Mouse (Mus musculus) C2C12 (cell line): ENCODE data around the gene Krt86. TPM values are rescaled to one million over a fixed set of nuclear protein-coding genes. Genes with fewer than 3 reads are reported as not detected.

ENCODE experiments used
- H3K27me3 ChIP-seq: one replicate; pipeline ENCODE4 v1.6.1; 2011; ENCODE audit not compliant: control insufficient read depth, insufficient read depth, insufficient read length
- H3K36me3 ChIP-seq: one replicate; pipeline ENCODE4 v1.6.1; 2011; ENCODE audit not compliant: control insufficient read depth, insufficient read depth
- H3K4me3 ChIP-seq: one replicate; pipeline ENCODE4 v1.5.1; 2011; ENCODE audit warnings: mild to moderate bottlenecking, control low read depth; ENCODE audit not compliant: poor library complexity, insufficient read depth, severe bottlenecking
- H3K79me2 ChIP-seq: one replicate; pipeline ENCODE4 v1.6.1; 2011; ENCODE audit not compliant: control insufficient read depth, insufficient read depth
- H3K79me3 ChIP-seq: one replicate; pipeline ENCODE4 v1.6.1; 2011; ENCODE audit warnings: low read depth, control low read depth
- H3ac ChIP-seq: one replicate; pipeline ENCODE3; 2011; ENCODE audit warnings: low read depth; ENCODE audit not compliant: control insufficient read depth, insufficient read length
- CEBPB ChIP-seq: IDR thresholded peaks from one replicate; pipeline ENCODE4 v1.6.1; 2011; ENCODE audit warnings: low read depth, mild to moderate bottlenecking, control low read depth, moderate library complexity
- CTCF ChIP-seq: IDR thresholded peaks from one replicate; pipeline ENCODE4 v1.5.1; 2011; ENCODE audit not compliant: control insufficient read depth, insufficient read depth, insufficient read length
- FOSL1 ChIP-seq: IDR thresholded peaks from one replicate; pipeline ENCODE4 v1.8.0; 2011; ENCODE audit warnings: mild to moderate bottlenecking, low read length; ENCODE audit not compliant: poor library complexity, insufficient read depth, severe bottlenecking
- MAX ChIP-seq: IDR thresholded peaks from one replicate; pipeline ENCODE4 v1.6.1; 2011; ENCODE audit warnings: mild to moderate bottlenecking, control low read depth
- MYOD1 ChIP-seq: IDR thresholded peaks from one replicate; pipeline ENCODE4 v1.6.1; 2011; ENCODE audit warnings: low read depth; ENCODE audit not compliant: control insufficient read depth, insufficient read length
- MYOG ChIP-seq: IDR thresholded peaks from one replicate; pipeline ENCODE4 v1.6.1; 2011; ENCODE audit not compliant: control insufficient read depth, insufficient read length; ENCODE audit errors: extremely low read depth
- USF1 ChIP-seq: IDR thresholded peaks from one replicate; pipeline ENCODE4 v1.6.1; 2011; ENCODE audit warnings: low read depth, mild to moderate bottlenecking, control low read depth, moderate library complexity
- long read RNA-seq, 2 experiments: library from polyadenylated mRNA; unstranded; transcript quantifications; one replicate each; pipeline ENCODE4 v2.0.0; 2019 to 2020
- polyA plus RNA-seq: library from polyadenylated mRNA; unstranded; fragments of >200 nt; fragmentation: generic; extraction: Trizol; gene quantifications from one replicate; pipeline ENCODE4 v1.2.1, GENCODE M21; 2012; ENCODE audit warnings: missing spikeins

Krt86 gene
- not detected for polyA plus RNA-seq
- long read RNA-seq, experiment 1, result 0 reads
- long read RNA-seq, experiment 2, result 0 reads

- H3K27me3 ChIP-seq, result peaks cover 27% of the 10 kb centered on the region
- TF ChIP-seq MYOG, result no peak
- TF ChIP-seq CEBPB, result no peak
- no peak for TF ChIP-seq CTCF
- TF ChIP-seq FOSL1, result peak; percentile 54
- no peak for TF ChIP-seq USF1
- TF ChIP-seq MAX, result peak; percentile 47
- no peaks in the 10 kb centered on the region for H3K79me2 ChIP-seq
- no peak within 1 kb of the TSS for H3ac ChIP-seq
- H3K79me3 ChIP-seq, result no peaks in the 10 kb centered on the region
- no peaks in the 10 kb centered on the region for H3K36me3 ChIP-seq
- H3K4me3 ChIP-seq, result no peak within 1 kb of the TSS
Observed at GRCm38 (mm10) chr15:101472952-101473528, at the start of gene Krt86. Gene Krt86 (plus strand): TSS chr15:101473478.

GRCm38 (mm10) chr15:101424914-101425313 lies 48.4 kb upstream of the Krt86 start:
- H3K79me2 ChIP-seq, result no peaks in the 10 kb centered on the region
- no peak overlapping the region for H3ac ChIP-seq
- H3K4me3 ChIP-seq, result no peak overlapping the region
- peaks cover 65% of the 10 kb centered on the region for H3K27me3 ChIP-seq
- no peaks in the 10 kb centered on the region for H3K79me3 ChIP-seq
- no peaks in the 10 kb centered on the region for H3K36me3 ChIP-seq
- no peak for TF ChIP-seq FOSL1
- TF ChIP-seq CTCF, result no peak
- TF ChIP-seq MYOD1, result no peak
- no peak for TF ChIP-seq CEBPB
- no peak for TF ChIP-seq USF1
- TF ChIP-seq MYOG, result no peak

GRCm38 (mm10) chr15:101436611-101437010 lies 36.7 kb upstream of the Krt86 start:
- Histone ChIP-seq H3K4me3 (no peak overlapping the region), H3K79me2 (no peaks in the 10 kb centered on the region), H3ac (no peak overlapping the region), H3K79me3 (no peaks in the 10 kb centered on the region), H3K36me3 (no peaks in the 10 kb centered on the region), H3K27me3 (peaks cover 66% of the 10 kb centered on the region)
- TF ChIP-seq CTCF (no peak), USF1 (no peak)

- no peak within 1 kb of the TSS for H3ac ChIP-seq
- TF ChIP-seq CEBPB, result no peak
- no peak for TF ChIP-seq MYOD1
- TF ChIP-seq FOSL1, result no peak
- TF ChIP-seq MYOG, result no peak
- H3K27me3 ChIP-seq, result peaks cover 74% of the 10 kb centered on the region
- no peaks in the 10 kb centered on the region for H3K79me3 ChIP-seq
- H3K79me2 ChIP-seq, result no peaks in the 10 kb centered on the region
- H3K4me3 ChIP-seq, result no peak within 1 kb of the TSS
- H3K36me3 ChIP-seq, result no peaks in the 10 kb centered on the region
Observed at GRCm38 (mm10) chr15:101438555-101438954, 34.7 kb upstream of the Krt86 start, which contains the start of gene Krt87. Gene Krt87 (minus strand): TSS chr15:101438804.

- Histone ChIP-seq H3ac (no peak overlapping the region), H3K4me3 (no peak overlapping the region), H3K79me3 (no peaks in the 10 kb centered on the region), H3K36me3 (no peaks in the 10 kb centered on the region), H3K79me2 (no peaks in the 10 kb centered on the region), H3K27me3 (peaks cover 56% of the 10 kb centered on the region)
- TF ChIP-seq USF1, result no peak
- no peak for TF ChIP-seq MYOG
- TF ChIP-seq FOSL1, result no peak
Observed at GRCm38 (mm10) chr15:101440837-101441236, 32.4 kb upstream of the Krt86 start.

- Histone ChIP-seq H3ac (no peak overlapping the region), H3K27me3 (peaks cover 23% of the 10 kb centered on the region), H3K4me3 (no peak overlapping the region), H3K79me2 (no peaks in the 10 kb centered on the region), H3K79me3 (no peaks in the 10 kb centered on the region), H3K36me3 (no peaks in the 10 kb centered on the region)
- TF ChIP-seq CTCF (no peak), CEBPB (no peak), USF1 (no peak), MYOD1 (no peak), MYOG (no peak), MAX (no peak), FOSL1 (no peak)
Observed at GRCm38 (mm10) chr15:101446572-101446971, 26.7 kb upstream of the Krt86 start.
